Comparison of ENCODE assay signal across 8 mouse cellular contexts in the genomic region with DNA sequence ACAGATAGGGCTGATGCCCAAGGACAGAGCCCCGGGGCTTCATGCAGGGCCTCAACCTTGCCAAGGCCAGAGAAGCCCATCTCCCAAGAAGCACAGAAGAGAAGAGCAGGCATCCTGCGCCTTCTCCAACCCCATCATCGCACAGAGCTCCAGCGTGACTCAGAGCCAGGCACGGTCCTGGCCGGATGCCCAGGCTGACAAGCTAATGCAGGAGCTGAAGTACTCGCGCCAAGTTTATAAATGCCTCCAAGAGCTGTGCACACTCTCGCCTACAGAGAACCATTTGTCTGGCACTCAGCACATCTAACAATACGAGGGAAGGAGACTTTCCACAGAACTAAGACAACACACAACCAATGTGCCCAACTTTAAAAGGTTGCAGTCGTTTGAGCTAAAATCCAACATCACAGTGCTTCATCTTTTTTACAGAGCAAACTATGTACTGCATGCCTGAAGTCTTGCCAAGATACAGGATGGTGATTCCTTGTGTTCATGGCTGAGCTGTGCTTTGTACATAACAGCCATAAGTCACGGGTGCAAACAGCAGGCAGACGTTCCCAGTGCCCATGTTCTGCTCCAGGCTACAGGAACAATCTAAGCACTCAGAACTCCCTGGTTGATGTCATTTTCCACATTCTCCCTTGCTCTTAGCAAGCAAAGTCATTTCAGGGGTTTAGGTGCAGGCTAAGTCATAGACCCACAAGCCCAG. TPM values are rescaled to one million over a fixed set of nuclear protein-coding genes. Genes with fewer than 3 reads are reported as not detected.
DNase-seq lines count a peak whose midpoint lies in the region; ATAC-seq and TF ChIP-seq lines count a peak whose summit lies in the region.

No protein-coding gene starts in this region.

- peaks cover 24% of the 10 kb centered on the region for H3K4me1 ChIP-seq in forebrain, embryonic 16.5 days (replicated peaks; ENCODE audit: control insufficient read depth, insufficient read depth, low read length)
- H3K4me1 ChIP-seq in lung, embryonic 14.5 days (ENCODE audit: insufficient read depth): peaks cover 25% of the 10 kb centered on the region

- peak overlapping the region; percentile 23; the same call in 1 of the 2 replicates for H3K4me2 ChIP-seq in forebrain, embryonic 16.5 days (ENCODE audit: low read length)
- peak overlapping the region; percentile 21; the same call in 1 of the 2 replicates for H3K4me2 ChIP-seq in lung, embryonic 14.5 days

- H3K36me3 ChIP-seq in forebrain, embryonic 16.5 days (ENCODE audit: control insufficient read depth, insufficient read depth): no peaks in the 10 kb centered on the region
- H3K36me3 ChIP-seq in lung, embryonic 14.5 days (ENCODE audit: insufficient read depth): peaks cover 11% of the 10 kb centered on the region; the same call in 1 of the 2 replicates

- no peak overlapping the region for H3K4me3 ChIP-seq in forebrain, embryonic 16.5 days (replicated peaks; ENCODE audit: low read length)
- no peak overlapping the region; the same call in 1 of the 2 replicates for H3K4me3 ChIP-seq in layer of hippocampus, adult 2 months
- H3K4me3 ChIP-seq in lung, embryonic 14.5 days (ENCODE audit: low read depth, low read length): no peak overlapping the region

- no peaks in the 10 kb centered on the region for H3K9me3 ChIP-seq in forebrain, embryonic 16.5 days (ENCODE audit: control insufficient read depth, low read length)
- no peaks in the 10 kb centered on the region for H3K9me3 ChIP-seq in lung, embryonic 14.5 days (ENCODE audit: low read depth, low read length)

- no peaks in the 10 kb centered on the region for H3K27me3 ChIP-seq in forebrain, embryonic 16.5 days (replicated peaks; ENCODE audit: control insufficient read depth, insufficient read depth, low read length)
- H3K27me3 ChIP-seq in lung, embryonic 14.5 days (ENCODE audit: insufficient read depth, low read length): no peaks in the 10 kb centered on the region

- TF ChIP-seq CTCF in layer of hippocampus, adult 2 months (conservative IDR thresholded peaks at IDR 0.05): no peak; the same call in 1 of the 2 replicates
- TF ChIP-seq CTCF in lung, embryonic 14.5 days (IDR thresholded peaks at IDR 0.05; ENCODE audit: low read depth): 0 out of 2 replicates have a peak, but pooled peaks have one; percentile 9

- H3K9ac ChIP-seq in forebrain, embryonic 16.5 days (replicated peaks; ENCODE audit: low read depth, low read length): no peak overlapping the region
- no peak overlapping the region for H3K9ac ChIP-seq in lung, embryonic 14.5 days

- WGBS in forebrain, embryonic 16.5 days: 20% methylated on average over 13 of the region's 13 CpGs
- 13% methylated on average over 13 of the region's 13 CpGs for WGBS in lung, embryonic 14.5 days

- H3K27ac ChIP-seq in forebrain, embryonic 16.5 days (ENCODE audit: low read length): peak overlapping the region; percentile 72
- H3K27ac ChIP-seq in layer of hippocampus, adult 2 months: peak overlapping the region; percentile 63
- H3K27ac ChIP-seq in lung, embryonic 14.5 days (ENCODE audit: low read depth): peak overlapping the region; percentile 80

- peak; percentile 98 for ATAC-seq in forebrain, embryonic 16.5 days
- ATAC-seq in lung, embryonic 14.5 days (ENCODE audit: insufficient read depth): peak; percentile 94

- intact Hi-C loops in heart, postnatal 10 days (cut with DNase I): loop anchor here (5.0 kb wide), 2 partner anchors 33 to 87 kb away; partner anchors contain the start of gene Vangl1

- DNase-seq in retina, postnatal 1 day: peak; percentile 66
- no peak for DNase-seq in retina, embryonic 14.5 days (ENCODE audit: low spot score)
- peak; percentile 97 for DNase-seq in heart, postnatal 10 days
- DNase-seq in layer of hippocampus, adult 2 months (ENCODE audit: low spot score in 2 of 2): peak; percentile 94 to 96
- peak; percentile 99 for DNase-seq in lung, embryonic 14.5 days
- DNase-seq in right cerebral cortex, postnatal 25 days: peak; percentile 94
- no peak for DNase-seq in thymus, postnatal 0 days (ENCODE audit: low spot score)

RNA-seq across cellular contexts. Expression of gene Vangl1, which starts 35.1 kb away (rescaled TPM):
- 6.3 and 8.0 TPM in 2 replicates for polyA plus RNA-seq in forebrain, embryonic 16.5 days (2015; fragmentation: Nextera tagmentation; extraction: Ambion mirVana)
- 10 to 100 TPM; 24.2 to 25.3 TPM for total RNA-seq in heart, postnatal 10 days (2021)
- 1 to 10 TPM; 4.2 to 5.8 TPM for total RNA-seq in layer of hippocampus, adult 2 months (2021)
- polyA plus RNA-seq in lung, embryonic 14.5 days (2014; fragmentation: Nextera tagmentation; extraction: Ambion mirVana): 22.9 and 28.4 TPM in 2 replicates
- polyA plus RNA-seq in thymus, postnatal 0 days (2015; fragmentation: Nextera tagmentation; extraction: Ambion mirVana): 5.2 and 5.4 TPM in 2 replicates

Comparison
In these comparisons a context has a peak if more than half of its experiments do, and no peak if none do; other contexts are left out.
1. DNase-seq: peak in retina, postnatal 1 day (single experiment), heart, postnatal 10 days (2 of 2), layer of hippocampus, adult 2 months (2 of 2), lung, embryonic 14.5 days (single experiment) and right cerebral cortex, postnatal 25 days (single experiment); none in retina, embryonic 14.5 days (single experiment) and thymus, postnatal 0 days (single experiment).
2. Peak in every context shown above with its lines, with median percentiles within 50 percentile points of each other: H3K27ac ChIP-seq.